In genomic region chr13:70277667-70278591, GRCm38 (mm10) we compare ENCODE assay signal across 10 mouse cellular contexts.
A peak's percentile ranks its signal among the peaks of the same experiment; 100 is the strongest.
DNase-seq lines count a peak whose midpoint lies in the region; TF ChIP-seq lines count a peak whose summit lies in the region.
"Had no signal": no experiment of that assay in that cellular context is flagged by ENCODE, and none has a peak within 500 bp of the region (broad histone marks: within the 10 kb centered on the region; RNA-seq: fewer than 3 reads in every experiment).

No protein-coding gene starts in this region.

- H3K4me1 ChIP-seq in liver, adult 2 months (ENCODE audit: control insufficient read depth, insufficient read depth, low read length), result peaks cover 1% of the 10 kb centered on the region; the same call in 1 of the 2 replicates
- H3K4me1 ChIP-seq: embryonic facial prominence, embryonic 13.5 days had no signal

- no peaks in the 10 kb centered on the region for H3K27me3 ChIP-seq in liver, adult 2 months (ENCODE audit: control insufficient read depth, insufficient read depth, low read length)
- H3K27me3 ChIP-seq: embryonic facial prominence, embryonic 13.5 days had no signal

- H3K36me3 ChIP-seq in liver, adult 2 months (ENCODE audit: control insufficient read depth, insufficient read depth, low read length), result no peaks in the 10 kb centered on the region
- H3K36me3 ChIP-seq: embryonic facial prominence, embryonic 13.5 days had no signal

- TF ChIP-seq CTCF in liver, adult 2 months (IDR thresholded peaks at IDR 0.05; ENCODE audit: low read depth, low read length), result no peak

- TF ChIP-seq POLR2A in liver, adult 2 months (IDR thresholded peaks at IDR 0.05; ENCODE audit: extremely low read depth, insufficient read depth, low read length), result no peak

- no peaks in the 10 kb centered on the region for H3K79me2 ChIP-seq in liver, adult 2 months (ENCODE audit: control insufficient read depth, insufficient read depth, low read length)

- no peak overlapping the region for H3K4me3 ChIP-seq in liver, adult 2 months (ENCODE audit: insufficient read depth, low read depth, low read length)
- H3K4me3 ChIP-seq: embryonic facial prominence, embryonic 13.5 days had no signal

- peak; percentile 20 for DNase-seq in liver, adult 2 months (ENCODE audit: extremely low read depth, low read depth, low spot score)
- no peak for DNase-seq in liver
- DNase-seq in frontal cortex, postnatal 25 days (ENCODE audit: low spot score in 2 of 2), result peak; percentile 41 to 52
- peak; percentile 45 to 63 for DNase-seq in layer of hippocampus, postnatal 10 days (ENCODE audit: low spot score in 2 of 2)
- peak; percentile 90 for DNase-seq in right cerebral cortex, adult 18-20 months
- DNase-seq in urinary bladder, postnatal 14 days (ENCODE audit: low spot score), result no peak
- DNase-seq in natural killer cell, adult 2 months (ENCODE audit: low spot score in 2 of 2), result no peak
- no peak for DNase-seq in gastrocnemius, postnatal 25 days

- peak overlapping the region; percentile 61; the same call in 1 of the 2 replicates for H3K27ac ChIP-seq in liver, adult 2 months (replicated peaks; ENCODE audit: insufficient read depth, low read depth, low read length)
- H3K27ac ChIP-seq: embryonic facial prominence, embryonic 13.5 days; macrophage had no signal

- 72% methylated on average over 13 of the region's 13 CpGs for WGBS in liver, adult 2 months

- no peak overlapping the region for H3K9ac ChIP-seq in liver, adult 2 months (ENCODE audit: low read depth, low read length)
- H3K9ac ChIP-seq: embryonic facial prominence, embryonic 13.5 days had no signal

Comparison
In these comparisons a context has a peak if more than half of its experiments do, and no peak if none do; other contexts are left out.
1. DNase-seq: peak in liver, adult 2 months (single experiment), frontal cortex, postnatal 25 days (2 of 2), layer of hippocampus, postnatal 10 days (2 of 2) and right cerebral cortex, adult 18-20 months (single experiment); none in liver (single experiment), urinary bladder, postnatal 14 days (single experiment), natural killer cell, adult 2 months (0 of 2) and gastrocnemius, postnatal 25 days (single experiment).